Mouse (Mus musculus): ENCODE results near the gene Ubac2.

DNA sequence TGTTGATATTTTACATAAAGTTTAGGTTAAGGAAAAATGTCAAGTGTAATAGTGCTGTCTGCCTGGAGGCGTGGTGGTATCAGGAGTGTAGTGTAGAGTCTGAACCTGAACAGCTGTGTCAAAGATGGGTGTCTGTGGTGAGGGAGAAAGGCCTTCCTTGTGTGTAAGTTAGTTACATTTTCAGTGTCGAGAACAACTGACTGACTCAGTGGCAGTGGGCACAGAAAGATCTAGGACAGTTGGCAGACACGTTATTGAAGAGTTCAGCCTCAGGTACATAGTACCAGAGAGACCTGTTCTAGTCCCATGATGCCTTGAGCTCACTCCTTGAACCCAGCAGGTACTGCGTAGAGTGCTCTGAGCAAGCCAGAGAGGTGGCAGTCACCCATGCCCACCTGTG, 87.0 kb downstream of the Ubac2 start:
- TF ChIP-seq GATA1 (IDR thresholded peaks at IDR 0.05; ENCODE audit: borderline replicate concordance, low read length) = no peak
- no peak for TF ChIP-seq FLI1 (IDR thresholded peaks at IDR 0.05; ENCODE audit: low read length)

All from megakaryocyte, embryonic 14.5 days (primary cell).